Comparison of ENCODE assay signal across 22 mouse cellular contexts in the genomic region with DNA sequence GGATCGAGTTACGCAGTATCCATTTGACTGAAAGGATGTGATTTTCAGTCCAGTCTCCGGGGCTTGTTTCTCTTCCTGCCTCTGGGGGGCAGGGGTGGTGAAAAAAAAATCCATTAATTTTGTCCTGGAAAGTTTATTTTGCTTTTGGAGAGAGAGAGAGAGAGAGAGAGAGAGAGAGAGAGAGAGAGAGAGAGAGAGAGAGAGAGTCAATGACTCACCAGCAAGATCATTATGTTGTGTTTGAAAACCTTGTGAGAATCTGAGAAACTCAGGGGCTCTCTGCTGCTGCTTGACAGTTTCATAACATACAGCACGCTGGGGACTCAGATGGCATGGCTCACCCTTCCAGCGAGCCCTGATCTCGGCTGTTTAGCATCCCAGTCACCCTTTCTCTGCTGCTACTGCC. TPM values are rescaled to one million over a fixed set of nuclear protein-coding genes. Genes with fewer than 3 reads are reported as not detected.
DNase-seq lines count a peak whose midpoint lies in the region; ATAC-seq and TF ChIP-seq lines count a peak whose summit lies in the region.
"Had no signal": no experiment of that assay in that cellular context is flagged by ENCODE, and none has a peak within 500 bp of the region (broad histone marks: within the 10 kb centered on the region; RNA-seq: fewer than 3 reads in every experiment).

No protein-coding gene starts in this region.

- no peak overlapping the region for H3K4me3 ChIP-seq in kidney, postnatal 0 days (replicated peaks; ENCODE audit: low read depth, low read length)
- H3K4me3 ChIP-seq in kidney, adult 2 months (ENCODE audit: insufficient read depth, low read depth, low read length), result no peak overlapping the region
- H3K4me3 ChIP-seq in intestine, embryonic 16.5 days (ENCODE audit: low read length), result no peak overlapping the region
- no peak overlapping the region for H3K4me3 ChIP-seq in neural tube, embryonic 15.5 days (replicated peaks)
- H3K4me3 ChIP-seq: embryonic facial prominence, embryonic 13.5 days; forebrain, embryonic 10.5 days; heart, embryonic 10.5 days; limb, embryonic 15.5 days had no signal

- ATAC-seq in kidney, postnatal 0 days (replicated peaks; ENCODE audit: low FRiP score, low read depth), result no peak
- ATAC-seq in intestine, embryonic 16.5 days, result no peak
- no peak for ATAC-seq in neural tube, embryonic 15.5 days (ENCODE audit: low FRiP score)

- H3K36me3 ChIP-seq in kidney, postnatal 0 days (ENCODE audit: insufficient read depth, low read length), result no peaks in the 10 kb centered on the region
- H3K36me3 ChIP-seq in kidney, adult 2 months (ENCODE audit: control insufficient read depth, insufficient read depth, low read length), result no peaks in the 10 kb centered on the region
- no peaks in the 10 kb centered on the region for H3K36me3 ChIP-seq in intestine, embryonic 16.5 days (ENCODE audit: control insufficient read depth, insufficient read depth, low read length)
- no peaks in the 10 kb centered on the region for H3K36me3 ChIP-seq in neural tube, embryonic 15.5 days
- H3K36me3 ChIP-seq: embryonic facial prominence, embryonic 13.5 days; forebrain, embryonic 10.5 days; heart, embryonic 10.5 days; limb, embryonic 15.5 days had no signal

- no peak overlapping the region for H3K9ac ChIP-seq in kidney, postnatal 0 days (ENCODE audit: low read depth, low read length)
- H3K9ac ChIP-seq in intestine, embryonic 16.5 days (ENCODE audit: low read depth, low read length), result no peak overlapping the region
- H3K9ac ChIP-seq in neural tube, embryonic 15.5 days (replicated peaks), result no peak overlapping the region
- H3K9ac ChIP-seq: embryonic facial prominence, embryonic 13.5 days; limb, embryonic 15.5 days had no signal

- H3K27ac ChIP-seq in kidney, postnatal 0 days, result 0 out of 2 replicates have a peak overlapping the region, but pooled peaks have one; percentile 28
- H3K27ac ChIP-seq in kidney, adult 2 months (ENCODE audit: insufficient read depth, low read depth, low read length), result no peak overlapping the region
- peak overlapping the region; percentile 1; the same call in 1 of the 2 replicates for H3K27ac ChIP-seq in intestine, embryonic 16.5 days (ENCODE audit: low read length)
- H3K27ac ChIP-seq in neural tube, embryonic 15.5 days (replicated peaks), result no peak overlapping the region
- H3K27ac ChIP-seq: embryonic facial prominence, embryonic 13.5 days; forebrain, embryonic 10.5 days; heart, embryonic 10.5 days; limb, embryonic 15.5 days had no signal

- no peak overlapping the region for H3K4me2 ChIP-seq in kidney, postnatal 0 days (ENCODE audit: low read length)
- no peak overlapping the region for H3K4me2 ChIP-seq in intestine, embryonic 16.5 days (ENCODE audit: low read depth, low read length)
- no peak overlapping the region for H3K4me2 ChIP-seq in neural tube, embryonic 15.5 days
- H3K4me2 ChIP-seq: embryonic facial prominence, embryonic 13.5 days; limb, embryonic 15.5 days had no signal

- peak; percentile 51 for DNase-seq in embryo, embryonic 10.5 days (ENCODE audit: low spot score)
- DNase-seq in embryo, embryonic 10 days (ENCODE audit: low spot score), result no peak
- DNase-seq in kidney, postnatal 0 days (ENCODE audit: low spot score), result peak; percentile 58
- DNase-seq in kidney, adult 2 months, result no peak
- DNase-seq in 3T3-L1 (ENCODE audit: low read depth, low spot score), result peak; percentile 69
- DNase-seq in thymus, adult 18-20 months, result no peak
- DNase-seq: adrenal gland, postnatal 14 days; cerebellum, adult 11-12 months; cerebellum, postnatal 36 days; gastrocnemius, postnatal 10 days; kidney, postnatal 14 days; layer of hippocampus, adult 9-11 months; right cerebral cortex, postnatal 25 days had no signal

- no peaks in the 10 kb centered on the region for H3K4me1 ChIP-seq in kidney, postnatal 0 days (replicated peaks; ENCODE audit: insufficient read depth, low read length)
- H3K4me1 ChIP-seq in kidney, adult 2 months (ENCODE audit: control insufficient read depth, insufficient read depth, low read length), result no peaks in the 10 kb centered on the region
- H3K4me1 ChIP-seq in intestine, embryonic 16.5 days (ENCODE audit: control insufficient read depth, insufficient read depth, low read length), result peaks cover 8% of the 10 kb centered on the region
- no peaks in the 10 kb centered on the region for H3K4me1 ChIP-seq in neural tube, embryonic 15.5 days

- TF ChIP-seq CTCF in kidney, postnatal 0 days (IDR thresholded peaks at IDR 0.05; ENCODE audit: low read depth), result no peak
- TF ChIP-seq CTCF in kidney, adult 2 months (conservative IDR thresholded peaks at IDR 0.05; ENCODE audit: insufficient read depth, insufficient read length, low read depth, low read length), result no peak

- H3K9me3 ChIP-seq in kidney, postnatal 0 days (replicated peaks; ENCODE audit: low read length), result no peaks in the 10 kb centered on the region
- no peaks in the 10 kb centered on the region for H3K9me3 ChIP-seq in intestine, embryonic 16.5 days (ENCODE audit: control insufficient read depth, low read length)
- no peaks in the 10 kb centered on the region for H3K9me3 ChIP-seq in neural tube, embryonic 15.5 days (replicated peaks)
- H3K9me3 ChIP-seq: embryonic facial prominence, embryonic 13.5 days; forebrain, embryonic 10.5 days; heart, embryonic 10.5 days; limb, embryonic 15.5 days had no signal

- WGBS in kidney, postnatal 0 days, result 14% methylated on average over 6 of the region's 6 CpGs
- WGBS in kidney, adult 2 months, result 14% methylated on average over 6 of the region's 6 CpGs
- WGBS in intestine, embryonic 16.5 days, result 36% methylated on average over 6 of the region's 6 CpGs
- WGBS in neural tube, embryonic 15.5 days, result 51% methylated on average over 6 of the region's 6 CpGs

- TF ChIP-seq POLR2A in kidney, adult 2 months (IDR thresholded peaks at IDR 0.05; ENCODE audit: low read depth, low read length), result no peak

- H3K27me3 ChIP-seq in kidney, postnatal 0 days (ENCODE audit: insufficient read depth, low read length), result no peaks in the 10 kb centered on the region
- H3K27me3 ChIP-seq in kidney, adult 2 months (replicated peaks; ENCODE audit: control insufficient read depth, insufficient read depth, low read length), result no peaks in the 10 kb centered on the region
- H3K27me3 ChIP-seq in intestine, embryonic 16.5 days (replicated peaks; ENCODE audit: control insufficient read depth, insufficient read depth, low read length), result no peaks in the 10 kb centered on the region
- no peaks in the 10 kb centered on the region for H3K27me3 ChIP-seq in neural tube, embryonic 15.5 days (replicated peaks)
- H3K27me3 ChIP-seq: embryonic facial prominence, embryonic 13.5 days; limb, embryonic 15.5 days had no signal

RNA-seq across cellular contexts. Expression of a gene that starts 15.0 kb away (rescaled TPM):
- 353 and 441 TPM in 2 replicates for polyA plus RNA-seq in kidney, postnatal 0 days (2015; fragmentation: Nextera tagmentation; extraction: Ambion mirVana)
- 25.3 and 29.6 TPM in 2 replicates for polyA plus RNA-seq in kidney, adult 2 months (2012; rRNA removed)
- polyA plus RNA-seq in intestine, embryonic 16.5 days (2015; fragmentation: Nextera tagmentation; extraction: Ambion mirVana), result 890 and 1,013 TPM in 2 replicates
- polyA plus RNA-seq in neural tube, embryonic 15.5 days (2015; fragmentation: Nextera tagmentation; extraction: Ambion mirVana), result 317 and 375 TPM in 2 replicates

RNA-seq across cellular contexts. Expression of a gene that starts 46.4 kb away (rescaled TPM):
- polyA plus RNA-seq in kidney, postnatal 0 days (2015; fragmentation: Nextera tagmentation; extraction: Ambion mirVana), result not detected in 2 replicates
- 0.56 TPM in 1 of 2 replicates, not detected in the other for polyA plus RNA-seq in kidney, adult 2 months (2012; rRNA removed)
- not detected in 2 replicates for polyA plus RNA-seq in intestine, embryonic 16.5 days (2015; fragmentation: Nextera tagmentation; extraction: Ambion mirVana)
- not detected in 2 replicates for polyA plus RNA-seq in neural tube, embryonic 15.5 days (2015; fragmentation: Nextera tagmentation; extraction: Ambion mirVana)
- polyA plus RNA-seq: embryonic facial prominence, embryonic 13.5 days; forebrain, embryonic 10.5 days; heart, embryonic 10.5 days; hindbrain, embryonic 11.5 days; limb, embryonic 15.5 days; liver, embryonic 16.5 days; neural tube, embryonic 14.5 days had no signal

RNA-seq across cellular contexts. Expression of a gene that starts 55.1 kb away (rescaled TPM):
- polyA plus RNA-seq in kidney, postnatal 0 days (2015; fragmentation: Nextera tagmentation; extraction: Ambion mirVana), result 0.28 and 0.52 TPM in 2 replicates
- 5.0 and 23.9 TPM in 2 replicates for polyA plus RNA-seq in kidney, adult 2 months (2012; rRNA removed)
- 0.26 and 0.36 TPM in 2 replicates for polyA plus RNA-seq in intestine, embryonic 16.5 days (2015; fragmentation: Nextera tagmentation; extraction: Ambion mirVana)
- 0.77 and 1.4 TPM in 2 replicates for polyA plus RNA-seq in neural tube, embryonic 15.5 days (2015; fragmentation: Nextera tagmentation; extraction: Ambion mirVana)
- polyA plus RNA-seq: forebrain, embryonic 10.5 days; neural tube, embryonic 14.5 days had no signal

Comparison
In these comparisons a context has a peak if more than half of its experiments do, and no peak if none do; other contexts are left out.
1. DNase-seq: peak in embryo, embryonic 10.5 days (single experiment), kidney, postnatal 0 days (single experiment) and 3T3-L1 (single experiment); none in embryo, embryonic 10 days (single experiment), kidney, adult 2 months (single experiment) and thymus, adult 18-20 months (0 of 2).
2. H3K27ac ChIP-seq: peak in kidney, postnatal 0 days (single experiment) and intestine, embryonic 16.5 days (single experiment); none in kidney, adult 2 months (single experiment) and neural tube, embryonic 15.5 days (single experiment).
3. RNA of a gene that starts 15.0 kb away (polyA plus RNA-seq): 890 to 1,013 TPM in intestine, embryonic 16.5 days, 353 to 441 TPM in kidney, postnatal 0 days and 317 to 375 TPM in neural tube, embryonic 15.5 days; 25.3 to 29.6 TPM in kidney, adult 2 months; every median in the first group is over 10 times any median in the second.